Mouse (Mus musculus): ENCODE data around the gene Abtb1.

DNA sequence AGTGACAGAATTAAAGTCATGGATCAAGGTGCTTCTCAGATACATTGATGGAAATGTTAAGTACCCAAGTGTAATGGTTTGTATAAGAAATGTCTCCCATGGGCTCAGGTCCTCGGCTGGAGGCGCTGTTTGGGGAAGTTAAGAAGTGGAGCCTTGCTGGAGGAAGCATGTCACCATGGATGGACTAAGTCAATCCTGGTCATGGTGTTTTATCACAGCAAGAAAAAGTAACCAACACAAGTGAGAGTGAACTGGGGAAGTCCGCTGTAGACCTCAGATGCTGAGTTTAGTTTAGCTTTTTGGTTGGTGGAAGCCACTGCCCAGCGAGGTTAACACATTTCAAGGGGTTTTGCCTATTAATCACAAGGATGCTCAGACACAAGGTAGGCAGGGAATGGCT lies 12.2 kb downstream of the Abtb1 start:
- TF ChIP-seq POLR2A (IDR thresholded peaks at IDR 0.05; ENCODE audit: control insufficient read depth, extremely low read depth, insufficient read depth, low read length, poor library complexity) (no peak), CTCF (IDR thresholded peaks at IDR 0.05; ENCODE audit: borderline replicate concordance, control insufficient read depth, extremely low read depth, insufficient read depth, low read length, poor library complexity) (no peak)

Measured in thymus, adult 2 months (tissue).